Mouse (Mus musculus) testis, adult 2 months (tissue): ENCODE data around the gene Bach1.

Source experiments
- CTCF ChIP-seq: fragments of 200-500 bp; IDR thresholded peaks from 2 replicates; pipeline ENCODE4 v1.5.1; 2012; ENCODE audit warnings: low read depth, mild to moderate bottlenecking, inconsistent platforms, low read length, moderate library complexity; ENCODE audit not compliant: control insufficient read depth, insufficient read depth, insufficient replicate concordance
- POLR2A ChIP-seq: fragments of 200-500 bp; IDR thresholded peaks from 2 replicates; pipeline ENCODE4 v1.6.1; 2012; ENCODE audit warnings: low read depth, mild to moderate bottlenecking, inconsistent platforms, low read length, moderate library complexity; ENCODE audit not compliant: control insufficient read depth

DNA sequence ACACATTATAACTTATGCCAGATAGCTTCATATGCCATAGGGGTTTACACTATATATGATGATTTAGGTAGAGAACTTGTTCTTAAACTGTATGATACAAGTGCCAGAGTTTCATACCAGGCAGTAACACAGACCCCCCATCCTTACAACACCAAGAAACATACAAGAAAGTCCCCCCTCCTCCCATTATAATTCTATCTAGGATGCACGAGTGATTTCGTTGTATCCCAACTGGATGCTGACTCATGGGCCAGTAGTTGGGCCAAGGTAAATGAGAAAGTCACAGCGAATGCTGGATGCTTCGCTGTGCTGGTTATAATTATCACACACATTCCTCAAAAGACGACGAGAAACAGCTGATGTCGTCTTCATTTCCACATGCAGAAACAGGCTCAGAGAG lies 25.6 kb upstream of the Bach1 start:
- no peak for TF ChIP-seq CTCF
- TF ChIP-seq POLR2A: no peak
